Mouse (Mus musculus): ENCODE results near the gene Slc25a1.

DNA sequence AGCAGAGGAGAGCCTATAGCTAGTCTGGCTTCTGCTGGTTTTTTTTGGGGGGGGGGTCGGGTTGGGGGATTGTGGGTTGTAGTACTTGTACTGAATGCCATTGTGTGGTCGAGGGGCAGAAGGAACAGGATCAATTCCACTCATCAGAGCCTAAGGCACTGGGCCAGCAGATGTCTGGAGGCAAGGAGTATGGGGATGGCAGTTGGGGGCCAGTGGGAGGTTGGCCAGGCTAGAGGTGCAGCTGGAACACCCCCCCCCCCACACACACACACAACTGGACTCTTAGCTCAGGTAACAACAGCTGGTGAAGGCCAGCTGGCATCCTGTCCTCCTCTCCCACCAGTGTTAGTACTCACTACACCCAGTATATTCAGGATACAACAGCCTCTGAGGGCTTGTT lies 1.2 kb upstream of the Slc25a1 start:
- TF ChIP-seq POLR2A (IDR thresholded peaks at IDR 0.05; ENCODE audit: borderline replicate concordance, low read depth, low read length) (no peak), CTCF (IDR thresholded peaks at IDR 0.05; ENCODE audit: low read depth, low read length) (no peak)

All from bone marrow macrophage, adult 2 months (primary cell).